Mouse (Mus musculus): ENCODE measurements around the gene Styx. TPM values are rescaled to one million over a fixed set of nuclear protein-coding genes. Genes with fewer than 3 reads are reported as not detected.

Gene Styx
- polyA plus RNA-seq, 1 experiment, result 19.3 TPM

- no peak overlapping the region for H3K27ac ChIP-seq (ENCODE audit: insufficient read depth, low read depth, low read length)
- WGBS, result 91% methylated on average over 14 of the region's 14 CpGs
- H3K36me3 ChIP-seq (ENCODE audit: control insufficient read depth, insufficient read depth, low read length), result peaks cover 2% of the 10 kb centered on the region
- TF ChIP-seq CTCF (IDR thresholded peaks at IDR 0.05; ENCODE audit: extremely low read depth, insufficient read length, insufficient replicate concordance, low read depth, low read length) (no peak), POLR2A (IDR thresholded peaks at IDR 0.05; ENCODE audit: low read depth, low read length) (no peak)
- no peak overlapping the region for H3K4me3 ChIP-seq (ENCODE audit: low read depth, low read length)
- no peaks in the 10 kb centered on the region for H3K27me3 ChIP-seq (ENCODE audit: control insufficient read depth, insufficient read depth, low read length)
- 0 out of 2 replicates have a peak, but pooled peaks cover 1% of the 10 kb centered on the region for H3K4me1 ChIP-seq (ENCODE audit: control insufficient read depth, insufficient read depth, insufficient read length, low read length)
Observed at GRCm38 (mm10) chr14:45310101-45310500, 40.8 kb upstream of the Styx start.

DNA sequence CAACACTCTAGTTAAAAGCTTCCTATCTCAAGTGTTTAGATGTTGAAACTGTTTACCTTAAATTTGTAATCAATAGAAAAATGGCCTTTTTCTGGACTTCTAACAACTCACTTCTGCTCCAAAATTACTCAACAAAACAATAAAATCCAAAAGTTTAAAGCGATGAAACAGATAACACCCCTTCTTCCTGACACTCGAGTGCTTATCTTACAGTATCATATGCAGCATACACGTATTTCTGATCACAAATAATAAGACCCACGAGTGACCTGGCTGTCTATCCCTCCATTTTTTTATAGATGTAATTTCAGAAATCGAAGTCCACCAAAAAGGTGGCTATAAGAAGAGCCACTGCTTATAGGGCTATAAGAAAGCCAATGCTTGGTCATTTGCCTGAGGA lies 34.0 kb upstream of the Styx start:
- no peak for TF ChIP-seq POLR2A (IDR thresholded peaks at IDR 0.05; ENCODE audit: low read depth, low read length)
- TF ChIP-seq CTCF (IDR thresholded peaks at IDR 0.05; ENCODE audit: extremely low read depth, insufficient read length, insufficient replicate concordance, low read depth, low read length), result no peak
- WGBS, result 29% methylated on average over 5 of the region's 5 CpGs
- H3K27ac ChIP-seq (ENCODE audit: insufficient read depth, low read depth, low read length), result no peak overlapping the region
- H3K27me3 ChIP-seq (ENCODE audit: control insufficient read depth, insufficient read depth, low read length), result no peaks in the 10 kb centered on the region
- peak overlapping the region; percentile 52 for H3K4me3 ChIP-seq (ENCODE audit: low read depth, low read length)
- no peaks in the 10 kb centered on the region for H3K36me3 ChIP-seq (ENCODE audit: control insufficient read depth, insufficient read depth, low read length)
- peaks cover 7% of the 10 kb centered on the region; the same call in 1 of the 2 replicates for H3K4me1 ChIP-seq (ENCODE audit: control insufficient read depth, insufficient read depth, insufficient read length, low read length)

GRCm38 (mm10) chr14:45317921-45318411 lies 32.9 kb upstream of the Styx start:
- WGBS, result under 1% methylated on average over 38 of the region's 38 CpGs
- Histone ChIP-seq H3K27ac (ENCODE audit: insufficient read depth, low read depth, low read length) (peak overlapping the region; percentile 25), H3K4me1 (ENCODE audit: control insufficient read depth, insufficient read depth, insufficient read length, low read length) (peaks cover 15% of the 10 kb centered on the region; the same call in 1 of the 2 replicates), H3K4me3 (ENCODE audit: low read depth, low read length) (peak overlapping the region; percentile 93), H3K36me3 (ENCODE audit: control insufficient read depth, insufficient read depth, low read length) (no peaks in the 10 kb centered on the region), H3K27me3 (ENCODE audit: control insufficient read depth, insufficient read depth, low read length) (no peaks in the 10 kb centered on the region)
- TF ChIP-seq POLR2A (IDR thresholded peaks at IDR 0.05; ENCODE audit: low read depth, low read length) (no peak), CTCF (IDR thresholded peaks at IDR 0.05; ENCODE audit: extremely low read depth, insufficient read length, insufficient replicate concordance, low read depth, low read length) (no peak)

- H3K27ac ChIP-seq (ENCODE audit: insufficient read depth, low read depth, low read length), result peak within 1 kb of the TSS; percentile 82
- TF ChIP-seq CTCF (IDR thresholded peaks at IDR 0.05; ENCODE audit: extremely low read depth, insufficient read length, insufficient replicate concordance, low read depth, low read length) (no peak), POLR2A (IDR thresholded peaks at IDR 0.05; ENCODE audit: low read depth, low read length) (peak; percentile 95)
- H3K27me3 ChIP-seq (ENCODE audit: control insufficient read depth, insufficient read depth, low read length), result no peaks in the 10 kb centered on the region
- H3K36me3 ChIP-seq (ENCODE audit: control insufficient read depth, insufficient read depth, low read length), result no peaks in the 10 kb centered on the region
- peaks cover 15% of the 10 kb centered on the region; the same call in 1 of the 2 replicates for H3K4me1 ChIP-seq (ENCODE audit: control insufficient read depth, insufficient read depth, insufficient read length, low read length)
- 2% methylated on average over 74 of the region's 74 CpGs for WGBS
- H3K4me3 ChIP-seq (ENCODE audit: low read depth, low read length), result peak within 1 kb of the TSS; percentile 93
Observed at GRCm38 (mm10) chr14:45318426-45319236, 32.3 kb upstream of the Styx start, which contains the start of gene Ero1l. Gene Ero1l (minus strand): TSS chr14:45318771.

GRCm38 (mm10) chr14:45319237-45319610 lies 31.7 kb upstream of the Styx start:
- no peaks in the 10 kb centered on the region for H3K27me3 ChIP-seq (ENCODE audit: control insufficient read depth, insufficient read depth, low read length)
- H3K36me3 ChIP-seq (ENCODE audit: control insufficient read depth, insufficient read depth, low read length), result no peaks in the 10 kb centered on the region
- TF ChIP-seq CTCF (IDR thresholded peaks at IDR 0.05; ENCODE audit: extremely low read depth, insufficient read length, insufficient replicate concordance, low read depth, low read length) (no peak), POLR2A (IDR thresholded peaks at IDR 0.05; ENCODE audit: low read depth, low read length) (no peak)
- H3K27ac ChIP-seq (ENCODE audit: insufficient read depth, low read depth, low read length), result no peak overlapping the region
- no peak overlapping the region for H3K4me3 ChIP-seq (ENCODE audit: low read depth, low read length)
- WGBS, result 46% methylated on average over 3 of the region's 3 CpGs
- H3K4me1 ChIP-seq (ENCODE audit: control insufficient read depth, insufficient read depth, insufficient read length, low read length), result peaks cover 15% of the 10 kb centered on the region; the same call in 1 of the 2 replicates

GRCm38 (mm10) chr14:45320111-45320510 lies 30.8 kb upstream of the Styx start:
- TF ChIP-seq POLR2A (IDR thresholded peaks at IDR 0.05; ENCODE audit: low read depth, low read length), result no peak
- no peak for TF ChIP-seq CTCF (IDR thresholded peaks at IDR 0.05; ENCODE audit: extremely low read depth, insufficient read length, insufficient replicate concordance, low read depth, low read length)
- no peak overlapping the region for H3K27ac ChIP-seq (ENCODE audit: insufficient read depth, low read depth, low read length)
- no peaks in the 10 kb centered on the region for H3K36me3 ChIP-seq (ENCODE audit: control insufficient read depth, insufficient read depth, low read length)
- H3K4me3 ChIP-seq (ENCODE audit: low read depth, low read length), result no peak overlapping the region
- whole genome bisulfite sequencing, result 80% methylated on average over 4 of the region's 4 CpGs
- peaks cover 15% of the 10 kb centered on the region; the same call in 1 of the 2 replicates for H3K4me1 ChIP-seq (ENCODE audit: control insufficient read depth, insufficient read depth, insufficient read length, low read length)
- no peaks in the 10 kb centered on the region for H3K27me3 ChIP-seq (ENCODE audit: control insufficient read depth, insufficient read depth, low read length)

DNA sequence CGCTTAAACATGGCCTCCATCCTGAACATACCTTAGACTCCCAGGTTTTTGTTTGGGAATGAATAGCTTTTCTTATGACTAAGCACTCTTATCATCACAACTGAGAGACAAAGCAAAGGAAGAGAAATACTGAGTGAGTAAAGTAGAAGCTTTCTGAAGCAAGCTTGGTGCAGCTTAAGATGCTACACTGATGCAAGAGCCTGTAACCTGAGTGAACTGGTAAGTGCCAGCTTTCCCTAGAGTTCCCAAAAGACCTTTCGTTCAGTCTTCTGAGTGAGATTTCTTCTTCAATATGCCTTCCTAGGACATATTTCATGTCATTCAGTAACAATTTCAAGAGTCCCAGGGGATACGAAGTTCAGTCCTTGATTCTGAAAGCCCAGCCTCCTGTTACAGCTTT lies 29.8 kb upstream of the Styx start:
- TF ChIP-seq CTCF (IDR thresholded peaks at IDR 0.05; ENCODE audit: extremely low read depth, insufficient read length, insufficient replicate concordance, low read depth, low read length) (no peak), POLR2A (IDR thresholded peaks at IDR 0.05; ENCODE audit: low read depth, low read length) (no peak)
- no peak overlapping the region for H3K4me3 ChIP-seq (ENCODE audit: low read depth, low read length)
- peaks cover 14% of the 10 kb centered on the region; the same call in 1 of the 2 replicates for H3K4me1 ChIP-seq (ENCODE audit: control insufficient read depth, insufficient read depth, insufficient read length, low read length)
- H3K36me3 ChIP-seq (ENCODE audit: control insufficient read depth, insufficient read depth, low read length), result no peaks in the 10 kb centered on the region
- H3K27ac ChIP-seq (ENCODE audit: insufficient read depth, low read depth, low read length), result peak overlapping the region; percentile 37; the same call in 1 of the 2 replicates
- 88% methylated on average over 3 of the region's 3 CpGs for WGBS
- no peaks in the 10 kb centered on the region for H3K27me3 ChIP-seq (ENCODE audit: control insufficient read depth, insufficient read depth, low read length)
